In genomic region chr15:80430324-80430723, GRCm38 (mm10) we compare ENCODE assay signal across 18 mouse cellular contexts.
DNase-seq lines count a peak whose midpoint lies in the region; ATAC-seq and TF ChIP-seq lines count a peak whose summit lies in the region.
"Had no signal": no experiment of that assay in that cellular context is flagged by ENCODE, and none has a peak within 500 bp of the region (broad histone marks: within the 10 kb centered on the region; RNA-seq: fewer than 3 reads in every experiment).

No protein-coding gene starts in this region.

- WGBS in hindbrain, embryonic 14.5 days, result 48% methylated on average over 11 of the region's 11 CpGs
- 58% methylated on average over 11 of the region's 11 CpGs for WGBS in midbrain, postnatal 0 days
- WGBS in embryonic facial prominence, embryonic 10.5 days, result 83% methylated on average over 11 of the region's 11 CpGs
- WGBS in liver, embryonic 12.5 days (ENCODE audit: insufficient replicate concordance), result 69% methylated on average over 11 of the region's 11 CpGs

- H3K4me2 ChIP-seq in hindbrain, embryonic 14.5 days (replicated peaks), result no peak overlapping the region
- H3K4me2 ChIP-seq in midbrain, postnatal 0 days (ENCODE audit: low read depth, low read length, poor library complexity, severe bottlenecking), result peak overlapping the region; percentile 13; the same call in 1 of the 2 replicates
- no peak overlapping the region for H3K4me2 ChIP-seq in liver, embryonic 12.5 days
- H3K4me2 ChIP-seq: embryonic facial prominence, embryonic 13.5 days; kidney, embryonic 15.5 days; limb, embryonic 13.5 days; liver, embryonic 15.5 days had no signal

- TF ChIP-seq CTCF in left cerebral cortex, adult 2 months (IDR thresholded peaks at IDR 0.05), result no peak
- TF ChIP-seq CTCF in midbrain, postnatal 0 days (IDR thresholded peaks at IDR 0.05), result no peak

- H3K9ac ChIP-seq in hindbrain, embryonic 14.5 days, result no peak overlapping the region
- H3K9ac ChIP-seq in midbrain, postnatal 0 days (replicated peaks; ENCODE audit: low read length, poor library complexity, severe bottlenecking), result no peak overlapping the region
- no peak overlapping the region for H3K9ac ChIP-seq in liver, embryonic 12.5 days
- H3K9ac ChIP-seq: embryonic facial prominence, embryonic 13.5 days; kidney, embryonic 15.5 days; limb, embryonic 13.5 days; liver, embryonic 15.5 days had no signal

- no peaks in the 10 kb centered on the region for H3K4me1 ChIP-seq in hindbrain, embryonic 14.5 days (replicated peaks; ENCODE audit: control insufficient read depth, insufficient read depth, low read length)
- no peaks in the 10 kb centered on the region; the same call in 1 of the 2 replicates for H3K4me1 ChIP-seq in midbrain, postnatal 0 days (ENCODE audit: insufficient read depth, low read length)
- 0 out of 2 replicates have a peak, but pooled peaks cover 3% of the 10 kb centered on the region for H3K4me1 ChIP-seq in embryonic facial prominence, embryonic 10.5 days
- no peaks in the 10 kb centered on the region for H3K4me1 ChIP-seq in liver, embryonic 12.5 days
- H3K4me1 ChIP-seq: embryonic facial prominence, embryonic 13.5 days; kidney, embryonic 15.5 days; limb, embryonic 13.5 days; liver, embryonic 15.5 days had no signal

- ATAC-seq in hindbrain, embryonic 14.5 days (ENCODE audit: low FRiP score), result no peak
- ATAC-seq in midbrain, postnatal 0 days (ENCODE audit: low FRiP score), result no peak
- ATAC-seq in liver, embryonic 12.5 days, result no peak
- ATAC-seq: lung, postnatal 0 days had no signal

- DNase-seq in left cerebral cortex, adult 2 months (ENCODE audit: extremely low spot score in 1 of 2, low spot score in 2 of 2), result peak in 1 of 2 experiments; percentile 26
- DNase-seq in left cerebral cortex, adult 11 months (ENCODE audit: low spot score), result no peak
- DNase-seq in ZHBTc4 (ENCODE audit: low read depth, low spot score), result peak; percentile 24
- DNase-seq in hindbrain, embryonic 14.5 days (ENCODE audit: low spot score), result peak; percentile 41
- peak; percentile 55 for DNase-seq in midbrain, postnatal 0 days (ENCODE audit: low spot score)
- no peak for DNase-seq in embryonic facial prominence, embryonic 10.5 days (ENCODE audit: low spot score)
- no peak for DNase-seq in testis, postnatal 14 days (ENCODE audit: low spot score)
- DNase-seq: adrenal gland, adult 8-10 months; cerebellum, adult 11-12 months; gastrocnemius, postnatal 36 days; heart, postnatal 10 days; thymus, postnatal 36 days had no signal

- H3K27me3 ChIP-seq in hindbrain, embryonic 14.5 days (ENCODE audit: control insufficient read depth, insufficient read depth, low read length), result no peaks in the 10 kb centered on the region
- no peaks in the 10 kb centered on the region for H3K27me3 ChIP-seq in midbrain, postnatal 0 days (ENCODE audit: insufficient read depth, low read length)
- no peaks in the 10 kb centered on the region for H3K27me3 ChIP-seq in embryonic facial prominence, embryonic 10.5 days (replicated peaks; ENCODE audit: low read depth, poor library complexity, severe bottlenecking)
- peaks cover 9% of the 10 kb centered on the region; the same call in 1 of the 2 replicates for H3K27me3 ChIP-seq in liver, embryonic 12.5 days (replicated peaks)
- H3K27me3 ChIP-seq: embryonic facial prominence, embryonic 13.5 days; kidney, embryonic 15.5 days; limb, embryonic 13.5 days; liver, embryonic 15.5 days had no signal

- H3K9me3 ChIP-seq in hindbrain, embryonic 14.5 days (ENCODE audit: control insufficient read depth, low read length), result no peaks in the 10 kb centered on the region
- H3K9me3 ChIP-seq in midbrain, postnatal 0 days (ENCODE audit: low read length), result no peaks in the 10 kb centered on the region
- no peaks in the 10 kb centered on the region for H3K9me3 ChIP-seq in embryonic facial prominence, embryonic 10.5 days
- no peaks in the 10 kb centered on the region for H3K9me3 ChIP-seq in liver, embryonic 12.5 days (replicated peaks)
- H3K9me3 ChIP-seq: embryonic facial prominence, embryonic 13.5 days; kidney, embryonic 15.5 days; limb, embryonic 13.5 days; liver, embryonic 15.5 days had no signal

- H3K36me3 ChIP-seq in hindbrain, embryonic 14.5 days (replicated peaks; ENCODE audit: control insufficient read depth, insufficient read depth), result no peaks in the 10 kb centered on the region
- no peaks in the 10 kb centered on the region for H3K36me3 ChIP-seq in midbrain, postnatal 0 days (ENCODE audit: insufficient read depth, low read length)
- H3K36me3 ChIP-seq in embryonic facial prominence, embryonic 10.5 days (replicated peaks), result no peaks in the 10 kb centered on the region
- no peaks in the 10 kb centered on the region for H3K36me3 ChIP-seq in liver, embryonic 12.5 days
- H3K36me3 ChIP-seq: embryonic facial prominence, embryonic 13.5 days; kidney, embryonic 15.5 days; limb, embryonic 13.5 days; liver, embryonic 15.5 days had no signal

- H3K4me3 ChIP-seq in left cerebral cortex, adult 2 months, result peak overlapping the region; percentile 34; the same call in 1 of the 2 replicates
- H3K4me3 ChIP-seq in hindbrain, embryonic 14.5 days (replicated peaks; ENCODE audit: low read length), result no peak overlapping the region
- H3K4me3 ChIP-seq in midbrain, postnatal 0 days (ENCODE audit: low read depth, low read length), result no peak overlapping the region
- no peak overlapping the region for H3K4me3 ChIP-seq in embryonic facial prominence, embryonic 10.5 days
- no peak overlapping the region for H3K4me3 ChIP-seq in liver, embryonic 12.5 days
- H3K4me3 ChIP-seq: embryonic facial prominence, embryonic 13.5 days; kidney, embryonic 15.5 days; limb, embryonic 13.5 days; liver, embryonic 15.5 days had no signal

- intact Hi-C loops in left cerebral cortex, adult 2 months (cut with DNase I), result no loop called here

- H3K27ac ChIP-seq in left cerebral cortex, adult 2 months, result no peak overlapping the region
- peak overlapping the region; percentile 5; the same call in 1 of the 2 replicates for H3K27ac ChIP-seq in hindbrain, embryonic 14.5 days
- no peak overlapping the region for H3K27ac ChIP-seq in midbrain, postnatal 0 days (ENCODE audit: low read depth, low read length)
- no peak overlapping the region for H3K27ac ChIP-seq in embryonic facial prominence, embryonic 10.5 days (replicated peaks)
- H3K27ac ChIP-seq in liver, embryonic 12.5 days, result no peak overlapping the region
- H3K27ac ChIP-seq: embryonic facial prominence, embryonic 13.5 days; kidney, embryonic 15.5 days; limb, embryonic 13.5 days; liver, embryonic 15.5 days had no signal

Comparison
In these comparisons a context has a peak if more than half of its experiments do, and no peak if none do; other contexts are left out.
1. DNase-seq: peak in ZHBTc4 (single experiment), hindbrain, embryonic 14.5 days (single experiment) and midbrain, postnatal 0 days (single experiment); none in left cerebral cortex, adult 11 months (single experiment), embryonic facial prominence, embryonic 10.5 days (single experiment) and testis, postnatal 14 days (single experiment).